Mouse (Mus musculus) embryonic fibroblast, embryonic 13.5 days (primary cell): Measurements from ENCODE around the gene Dnal4. TPM values are rescaled to one million over a fixed set of nuclear protein-coding genes. Genes with fewer than 3 reads are reported as not detected.

Experiments used
- H3K27ac ChIP-seq: 2 replicates; pipeline ENCODE4 v1.5.1; 2012; ENCODE audit warnings: low read length, control low read depth, inconsistent platforms; ENCODE audit not compliant: insufficient read depth
- H3K4me1 ChIP-seq: 2 replicates; pipeline ENCODE4 v1.6.1; 2011; ENCODE audit warnings: low read length; ENCODE audit not compliant: control insufficient read depth, insufficient read depth
- H3K4me3 ChIP-seq: 2 replicates; pipeline ENCODE4 v1.5.1; 2011; ENCODE audit warnings: mild to moderate bottlenecking, control low read depth, low read length; ENCODE audit not compliant: insufficient read depth
- CTCF ChIP-seq: IDR thresholded peaks from 2 replicates; pipeline ENCODE4 v1.5.1; 2011; ENCODE audit warnings: mild to moderate bottlenecking, control low read depth, low read length, moderate library complexity, borderline replicate concordance; ENCODE audit not compliant: insufficient read depth
- POLR2A ChIP-seq: IDR thresholded peaks from 2 replicates; pipeline ENCODE4 v1.6.1; 2011; ENCODE audit warnings: low read depth, mild to moderate bottlenecking, control low read depth, low read length, moderate library complexity
- polyA plus RNA-seq: library from polyadenylated mRNA; stranded (reverse); fragments of >200 nt; gene quantifications from 2 replicates; pipeline ENCODE4 v1.2.4, GENCODE M21; 2011; ENCODE audit warnings: low read depth; ENCODE audit not compliant: missing spikeins, insufficient read length

Gene Dnal4
- polyA plus RNA-seq, 1 experiment = 25.2 TPM

- Histone ChIP-seq H3K27ac (no peak overlapping the region), H3K4me3 (no peak overlapping the region), H3K4me1 (no peaks in the 10 kb centered on the region)
- TF ChIP-seq POLR2A (no peak), CTCF (no peak)
Observed at GRCm38 (mm10) chr15:79785056-79785455, 7.4 kb upstream of the Dnal4 start.

GRCm38 (mm10) chr15:79775662-79776061 is 2.0 kb downstream of the Dnal4 start:
- Histone ChIP-seq H3K27ac (no peak overlapping the region), H3K4me3 (no peak overlapping the region), H3K4me1 (peaks cover 10% of the 10 kb centered on the region; the same call in 1 of the 2 replicates)
- TF ChIP-seq CTCF = no peak
- no peak for TF ChIP-seq POLR2A

- H3K4me3 ChIP-seq = peak overlapping the region; percentile 78
- H3K4me1 ChIP-seq = peaks cover 10% of the 10 kb centered on the region; the same call in 1 of the 2 replicates
- H3K27ac ChIP-seq = peak overlapping the region; percentile 5; the same call in 1 of the 2 replicates
- TF ChIP-seq CTCF (no peak), POLR2A (peak; percentile 78)
Observed at GRCm38 (mm10) chr15:79774117-79775027, 3.3 kb downstream of the Dnal4 start.

- Histone ChIP-seq H3K27ac (no peak overlapping the region), H3K4me3 (no peak overlapping the region), H3K4me1 (peaks cover 10% of the 10 kb centered on the region; the same call in 1 of the 2 replicates)
- TF ChIP-seq CTCF (no peak), POLR2A (no peak)
Observed at GRCm38 (mm10) chr15:79770629-79771240, 6.9 kb downstream of the Dnal4 start.

GRCm38 (mm10) chr15:79768302-79768701 is 9.3 kb downstream of the Dnal4 start:
- no peak overlapping the region for H3K4me3 ChIP-seq
- TF ChIP-seq CTCF = no peak
- TF ChIP-seq POLR2A = no peak
- H3K4me1 ChIP-seq = peaks cover 10% of the 10 kb centered on the region; the same call in 1 of the 2 replicates
- H3K27ac ChIP-seq = no peak overlapping the region

DNA sequence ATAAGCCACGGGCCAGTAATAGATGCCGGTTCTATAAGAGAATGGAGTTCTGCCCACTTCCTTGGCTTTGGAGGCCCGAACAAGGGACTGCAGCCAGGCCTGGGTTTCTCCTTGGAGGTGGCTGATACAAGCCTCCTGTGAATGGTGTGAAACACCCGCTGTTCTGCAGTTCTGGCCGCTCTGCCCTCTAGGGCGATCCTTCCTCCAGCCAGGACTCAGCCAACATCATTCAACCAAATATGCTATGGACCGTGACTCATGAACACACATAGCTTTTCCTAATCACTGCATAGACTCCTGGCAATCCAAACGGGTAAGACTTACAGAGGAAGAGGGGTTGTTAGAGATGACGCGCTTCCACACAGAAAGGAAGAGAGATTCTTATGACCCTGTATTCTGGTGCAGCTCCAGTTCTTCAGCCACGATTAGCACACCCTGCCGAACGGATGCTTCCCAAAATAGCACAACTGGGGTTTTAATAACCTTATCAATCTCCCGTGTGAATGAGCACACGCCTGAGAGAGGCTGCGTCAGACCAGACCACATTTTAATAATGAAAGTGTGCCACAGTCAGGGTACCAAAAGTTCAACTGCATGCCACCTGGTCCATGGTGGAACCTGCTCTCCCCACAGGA is 10.2 kb downstream of the Dnal4 start:
- Histone ChIP-seq H3K27ac (no peak overlapping the region), H3K4me1 (peaks cover 8% of the 10 kb centered on the region; the same call in 1 of the 2 replicates), H3K4me3 (no peak overlapping the region)
- TF ChIP-seq CTCF (no peak), POLR2A (no peak)

- TF ChIP-seq POLR2A (no peak), CTCF (no peak)
- peaks cover 8% of the 10 kb centered on the region; the same call in 1 of the 2 replicates for H3K4me1 ChIP-seq
- H3K27ac ChIP-seq = no peak overlapping the region
- no peak overlapping the region for H3K4me3 ChIP-seq
Observed at GRCm38 (mm10) chr15:79766586-79767071, 11.0 kb downstream of the Dnal4 start.

- no peak overlapping the region for H3K27ac ChIP-seq
- H3K4me1 ChIP-seq = peaks cover 6% of the 10 kb centered on the region; the same call in 1 of the 2 replicates
- H3K4me3 ChIP-seq = no peak overlapping the region
- TF ChIP-seq CTCF (no peak), POLR2A (no peak)
Observed at GRCm38 (mm10) chr15:79766168-79766567, 11.5 kb downstream of the Dnal4 start.

DNA sequence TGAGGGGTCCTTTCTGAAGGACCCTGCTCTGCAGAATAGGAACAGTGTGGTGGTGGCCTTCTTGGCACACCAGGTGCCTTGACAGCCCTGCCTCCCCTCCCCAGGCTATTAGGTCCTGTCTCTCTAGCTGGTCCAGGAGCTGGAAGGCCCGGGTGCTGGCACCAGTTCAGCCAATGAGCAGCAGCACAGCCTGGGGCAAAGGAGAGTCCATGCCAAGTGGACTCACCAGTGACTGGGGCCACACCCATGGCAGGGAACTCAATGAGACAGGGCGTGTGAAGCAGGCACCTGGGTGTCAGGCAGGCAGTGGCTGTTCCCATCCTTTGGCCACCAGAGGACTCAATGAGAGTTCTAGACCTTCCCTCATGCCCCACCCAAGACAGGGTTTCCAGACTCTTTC is 12.3 kb downstream of the Dnal4 start:
- 0 out of 2 replicates have a peak, but pooled peaks cover 2% of the 10 kb centered on the region for H3K4me1 ChIP-seq
- TF ChIP-seq POLR2A (no peak), CTCF (no peak)

More for the DNA sequence above, 12.3 kb downstream of the Dnal4 start:
- no peak overlapping the region for H3K4me3 ChIP-seq
- no peak overlapping the region for H3K27ac ChIP-seq
